Mouse (Mus musculus) lung, postnatal 14 days (tissue): ENCODE results near the gene Dnajc5g.

Experiments
- DNase-seq: peaks from one replicate; pipeline ENCODE4 v3.0.0; 2021

Dnajc5g gene

DNA sequence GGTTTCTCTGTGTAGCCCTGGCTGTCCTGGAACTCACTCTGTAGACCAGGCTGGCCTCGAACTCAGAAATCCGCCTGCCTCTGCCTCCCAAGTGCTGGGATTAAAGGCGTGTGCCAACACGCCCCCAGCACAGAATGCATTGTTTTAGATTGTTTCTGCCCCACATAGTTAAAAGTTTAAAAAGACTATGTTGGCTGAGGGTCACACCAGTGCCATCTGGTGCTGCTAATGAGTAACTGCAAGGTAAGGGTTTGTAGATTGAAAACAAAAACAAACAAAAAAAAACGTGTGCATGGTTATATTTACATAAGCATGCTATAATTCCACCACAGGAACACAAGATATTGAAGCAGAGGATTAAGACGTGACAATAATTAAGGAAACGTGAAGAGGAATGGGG lies 4.7 kb downstream of the Dnajc5g start:
- no peak for DNase-seq

DNA sequence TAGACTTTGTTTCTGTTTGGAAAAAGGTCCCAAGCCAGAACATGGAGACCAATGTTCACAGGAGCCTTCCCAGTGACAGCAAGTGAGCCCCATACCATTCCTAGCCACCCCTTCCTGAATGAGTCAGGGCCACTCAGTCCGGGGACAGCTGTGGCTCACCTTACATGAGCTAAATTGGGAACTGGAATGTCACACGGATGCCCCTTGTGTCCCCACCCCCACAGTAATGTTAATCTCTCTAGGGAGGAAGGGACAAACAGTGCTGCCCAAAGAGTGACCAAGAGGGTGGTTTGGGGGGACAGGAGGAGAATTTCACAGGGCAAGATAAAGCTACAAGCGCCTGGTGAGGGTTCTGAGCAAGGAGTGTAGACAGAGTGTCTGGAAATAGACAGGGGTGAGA lies 10.3 kb downstream of the Dnajc5g start, which contains the start of gene Trim54:
Gene Trim54, plus strand, starts transcription at position 359 of the 400 bp plus-strand sequence.
- no peak for DNase-seq

DNA sequence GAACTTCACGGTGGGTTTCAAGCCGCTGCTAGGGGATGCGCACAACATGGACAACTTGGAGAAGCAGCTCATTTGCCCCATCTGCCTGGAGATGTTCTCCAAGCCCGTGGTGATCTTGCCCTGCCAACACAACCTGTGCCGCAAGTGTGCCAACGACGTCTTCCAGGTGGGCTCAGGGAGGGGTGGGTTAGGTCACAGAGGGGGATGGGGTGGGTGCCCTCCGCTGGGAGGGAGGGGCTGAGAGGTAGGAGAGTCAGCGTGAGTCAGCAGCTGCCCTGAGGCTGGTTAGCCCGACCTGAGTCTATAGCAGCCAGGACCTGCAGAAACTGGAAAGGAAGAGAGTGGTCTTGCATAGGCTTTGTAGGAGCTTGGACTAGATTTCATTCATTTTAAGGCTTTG lies 10.8 kb downstream of the Dnajc5g start:
- no peak for DNase-seq

DNA sequence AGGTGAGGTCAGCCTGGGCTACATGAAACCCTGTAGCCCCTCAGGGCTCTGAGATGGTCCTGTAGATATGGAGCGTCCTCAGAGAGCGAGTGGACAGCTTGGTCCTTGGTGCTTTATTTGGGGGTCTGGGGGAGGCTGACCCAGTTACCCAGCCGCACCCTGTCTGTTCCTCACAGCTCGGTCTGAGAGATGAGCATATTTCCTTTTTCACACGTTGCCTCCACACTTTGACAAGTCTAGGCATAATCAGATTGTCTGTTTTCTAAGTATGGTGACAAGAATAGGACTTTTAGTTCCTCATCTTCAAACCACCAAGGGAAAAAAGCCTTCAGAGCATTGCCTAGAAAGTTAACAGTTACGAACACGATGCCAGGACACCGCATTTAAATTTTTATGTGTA lies 15.0 kb downstream of the Dnajc5g start:
- DNase-seq = no peak

DNA sequence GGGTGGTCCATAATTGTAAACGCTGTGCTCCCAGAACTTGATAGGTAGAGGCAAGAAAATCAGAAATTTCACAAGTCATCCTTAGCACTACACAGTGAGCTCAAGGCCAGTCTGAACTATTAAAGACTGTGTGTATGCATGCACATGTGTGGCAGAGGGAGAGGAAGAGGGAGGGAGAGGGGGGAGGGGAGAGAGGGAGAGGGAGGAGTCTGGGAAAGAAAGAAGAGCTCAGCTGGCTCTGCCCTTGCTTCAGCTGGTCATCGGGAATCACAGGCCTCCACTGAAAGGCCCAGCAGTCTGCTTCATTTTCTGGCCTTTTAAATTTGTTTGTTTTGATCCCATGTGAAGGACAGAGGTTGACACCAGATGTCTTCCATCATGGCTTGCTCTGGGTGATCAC lies 17.4 kb downstream of the Dnajc5g start:
- DNase-seq = no peak

DNA sequence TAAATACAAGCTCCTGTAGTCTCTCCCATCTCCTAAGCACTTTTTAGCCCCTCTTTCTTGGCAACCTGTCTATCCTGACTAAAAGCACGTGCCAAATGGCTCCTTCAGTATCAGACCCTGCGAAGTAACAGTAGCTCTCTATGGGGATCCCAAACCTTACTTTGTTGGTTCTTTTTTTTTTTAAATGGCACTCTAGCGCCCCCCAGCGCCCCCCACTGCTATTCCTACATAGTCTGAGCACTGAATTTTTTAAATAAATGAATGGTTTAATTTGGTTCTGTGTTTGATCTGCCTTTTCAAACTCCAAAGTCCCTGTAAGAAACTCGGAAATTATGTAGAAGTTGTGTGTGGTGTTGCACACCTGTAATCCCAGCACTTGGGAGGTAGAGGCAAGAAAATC lies 20.0 kb downstream of the Dnajc5g start:
- no peak for DNase-seq

DNA sequence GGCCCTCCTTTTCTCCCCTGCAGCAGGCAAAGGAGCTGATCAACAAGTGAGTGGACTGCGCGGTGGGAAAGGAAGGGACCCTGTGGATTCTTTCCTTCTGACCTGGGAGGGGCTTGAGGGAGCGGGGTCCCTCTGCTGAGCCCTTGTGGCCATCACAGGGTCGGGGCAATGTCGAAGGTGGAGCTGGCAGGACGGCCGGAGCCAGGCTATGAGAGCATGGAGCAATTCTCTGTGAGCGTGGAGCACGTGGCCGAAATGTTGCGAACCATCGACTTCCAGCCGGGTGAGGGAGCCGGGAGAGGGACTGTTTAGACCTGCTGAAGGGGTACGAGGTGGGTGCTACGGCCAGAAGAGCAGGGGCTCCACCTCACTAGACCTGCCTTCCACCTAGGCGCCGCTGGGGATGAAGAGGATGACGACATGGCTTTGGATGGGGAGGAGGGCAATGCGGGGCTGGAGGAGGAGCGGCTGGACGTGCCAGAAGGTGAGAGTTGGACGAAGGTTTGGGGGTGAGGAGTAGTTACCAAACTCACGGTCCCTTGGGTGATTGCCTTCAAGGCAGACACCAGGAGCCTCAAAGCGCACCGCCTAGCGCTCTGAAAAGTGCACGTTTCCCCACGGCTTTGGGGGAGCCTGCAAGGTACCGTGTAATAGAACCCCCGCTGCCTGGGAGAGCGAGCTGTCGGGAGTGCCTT lies 30.8 kb downstream of the Dnajc5g start:
- DNase-seq = no peak

DNA sequence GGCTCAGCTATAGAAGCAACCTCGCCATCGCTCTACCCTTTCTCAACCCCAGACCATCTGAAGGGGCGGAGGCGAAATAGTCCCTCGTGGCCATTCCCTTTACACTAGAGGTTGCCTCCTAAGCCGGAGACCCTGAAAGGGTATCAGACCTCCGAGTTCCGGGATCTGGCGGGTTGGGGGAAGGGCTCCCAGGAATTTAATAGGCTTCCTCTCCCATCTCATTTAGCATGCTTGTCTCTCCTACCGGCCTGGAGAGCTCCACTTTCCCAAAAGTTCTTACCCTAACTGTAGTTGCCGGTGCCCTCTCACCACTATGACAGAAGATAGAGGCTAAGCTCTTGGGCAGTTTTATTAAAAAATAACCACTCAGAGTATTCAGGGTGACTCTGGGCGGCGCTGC lies 31.6 kb downstream of the Dnajc5g start:
- DNase-seq = no peak

DNA sequence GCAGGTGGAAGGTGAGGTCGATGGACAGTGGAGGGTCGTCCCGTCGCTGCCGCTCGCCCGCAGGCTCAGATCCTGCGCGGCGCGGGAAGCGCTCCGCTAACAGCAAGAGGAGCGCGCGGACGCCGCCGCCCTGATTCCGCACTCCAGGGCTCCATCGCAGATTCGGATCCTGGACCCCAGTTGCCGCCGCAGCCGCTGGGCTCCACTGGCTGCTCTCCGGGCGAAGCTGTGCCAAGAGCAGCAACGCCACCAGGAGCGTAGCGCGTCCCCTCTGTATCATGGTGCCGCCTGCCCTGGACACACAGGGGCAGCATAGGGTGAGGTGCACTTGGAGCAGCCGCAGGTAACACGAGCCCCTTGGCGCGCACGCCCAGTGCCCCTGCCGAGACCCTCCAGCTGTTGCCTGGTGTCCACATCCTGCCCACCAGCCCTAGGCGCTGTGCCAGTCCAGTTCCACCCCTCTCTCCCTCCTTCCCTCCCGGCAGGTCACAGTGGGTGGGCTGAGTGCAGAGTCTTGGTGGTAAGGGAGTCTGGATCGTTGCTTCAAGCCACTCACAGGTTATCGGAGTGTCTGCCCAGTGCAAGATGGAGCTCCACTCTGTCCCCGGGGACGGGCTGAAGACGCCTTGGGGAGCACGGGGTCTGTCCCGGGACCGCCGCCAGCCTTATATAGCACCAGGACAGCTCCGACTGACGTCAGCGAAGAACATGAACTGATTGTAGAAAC lies 32.3 kb downstream of the Dnajc5g start, which contains the start of gene Ucn:
Gene Ucn, minus strand, starts transcription at position 589 of the 727 bp plus-strand sequence.
- no peak for DNase-seq

DNA sequence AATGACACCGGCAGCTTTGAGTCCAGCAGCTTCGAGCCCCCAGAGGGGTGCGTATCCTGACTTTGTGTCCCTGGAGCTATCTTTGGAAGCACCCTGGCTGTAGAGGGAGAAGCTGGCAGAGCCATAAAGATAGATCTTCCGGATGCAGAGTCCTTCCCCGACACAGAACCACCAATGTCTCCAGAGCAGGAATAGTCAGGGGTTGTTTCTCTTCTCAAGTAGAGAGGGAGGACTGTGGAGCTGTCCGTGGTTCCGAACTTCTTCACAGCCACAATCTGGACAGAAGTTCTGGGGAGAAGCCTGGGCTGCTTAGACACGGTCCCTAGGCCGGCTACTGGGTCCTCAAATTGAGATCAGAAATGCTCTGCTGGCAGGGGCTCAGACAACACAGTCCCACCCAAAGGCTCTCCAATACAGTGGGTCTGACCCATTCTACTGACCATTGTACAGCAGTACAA lies 32.9 kb downstream of the Dnajc5g start:
- peak; percentile 14 for DNase-seq

DNA sequence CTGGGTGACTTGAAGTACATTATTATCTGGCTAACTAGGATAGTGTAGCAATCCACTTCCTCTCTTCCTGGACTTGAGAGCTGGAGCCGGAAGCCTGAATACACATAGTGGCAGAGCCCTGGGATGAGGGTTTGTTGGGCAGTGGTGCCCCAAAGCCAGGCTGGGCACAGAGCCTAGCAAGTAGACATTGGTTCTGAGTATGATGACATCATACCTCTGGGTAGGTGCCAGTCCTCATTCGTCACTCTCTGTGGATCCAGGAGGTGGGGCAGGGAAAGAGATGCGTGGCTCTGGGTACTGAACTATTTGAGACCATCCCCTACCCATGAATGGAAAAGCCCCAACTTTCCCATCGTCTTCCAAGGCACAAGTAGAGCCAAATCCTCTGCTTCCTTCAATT lies 43.7 kb downstream of the Dnajc5g start:
- DNase-seq = no peak

DNA sequence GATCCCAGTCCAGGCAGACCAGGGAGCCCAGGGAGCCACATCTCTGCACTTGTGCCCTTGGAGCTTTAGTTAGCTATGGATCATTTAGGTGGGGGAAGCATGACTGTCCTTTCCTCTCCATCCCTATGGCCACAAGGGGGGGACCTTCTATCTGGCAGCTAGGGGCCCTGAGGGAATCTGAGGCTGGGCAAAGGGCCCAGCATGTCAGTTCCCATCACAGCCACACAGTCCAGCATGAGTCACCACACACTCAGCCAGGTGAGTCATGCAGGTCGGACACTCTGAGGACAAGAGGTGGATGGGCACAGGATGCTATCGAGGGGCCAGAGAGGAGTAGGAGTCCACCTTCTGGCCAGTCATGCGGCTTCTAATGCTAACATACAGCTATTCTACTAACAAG lies 45.7 kb downstream of the Dnajc5g start:
- DNase-seq = no peak

DNA sequence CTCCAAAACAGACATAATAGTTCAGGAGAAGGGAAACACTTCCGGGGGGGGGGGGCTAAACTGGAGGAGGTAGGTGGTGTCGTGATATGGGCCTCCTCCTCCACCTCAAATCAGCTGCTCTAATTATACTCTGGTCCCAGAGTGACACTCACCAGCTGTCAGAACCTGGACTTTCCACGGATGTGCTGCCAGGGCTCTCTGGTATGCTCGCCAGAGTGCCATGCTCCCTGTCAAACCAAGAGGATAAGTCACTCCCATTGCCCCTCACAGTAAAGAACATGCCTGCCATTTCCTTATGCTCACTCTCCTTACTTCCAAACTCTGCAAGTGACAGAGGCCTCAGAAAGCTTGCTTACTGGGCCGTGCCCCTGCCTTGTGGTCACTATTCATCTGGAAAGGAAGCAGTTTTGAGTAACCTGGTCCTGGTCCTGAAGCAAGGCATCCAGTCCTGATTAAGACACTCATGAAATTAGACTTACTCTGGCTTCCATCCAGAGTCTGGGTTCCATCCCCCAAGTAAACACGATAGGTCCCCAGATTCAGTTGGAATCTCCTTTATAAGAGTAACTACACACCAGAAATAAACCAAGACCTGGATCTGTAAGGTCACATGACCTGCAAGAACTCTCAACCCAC lies 47.5 kb downstream of the Dnajc5g start:
- DNase-seq = no peak

DNA sequence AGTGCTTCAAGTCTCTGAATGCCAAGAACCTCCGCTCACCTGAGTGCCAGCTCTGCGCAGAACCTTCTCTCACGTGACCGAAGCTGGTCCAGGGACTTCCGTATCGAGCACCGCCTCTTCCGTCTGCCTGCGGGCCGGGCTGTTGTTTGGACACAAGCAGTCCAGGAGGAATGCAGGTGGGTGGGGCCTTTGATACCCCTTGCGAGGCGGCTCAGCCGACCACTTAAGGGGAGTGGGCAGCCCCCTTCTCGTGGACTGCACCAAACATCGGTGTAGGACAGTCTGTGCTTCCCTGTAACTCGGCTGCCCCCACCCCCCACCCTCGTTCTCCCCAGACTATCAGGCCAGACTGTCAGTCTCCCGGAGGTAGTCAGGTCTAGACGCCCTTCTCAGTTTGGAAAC lies 48.1 kb downstream of the Dnajc5g start, which contains the start of gene Mpv17:
Gene Mpv17, minus strand, starts transcription at position 100 of the 402 bp plus-strand sequence.
- peak; percentile 82 for DNase-seq
